Mouse (Mus musculus): ENCODE measurements around the gene Slfn8.
A peak's percentile ranks its signal among the peaks of the same experiment; 100 is the strongest.
"Not testable (repeated sequence)": the region's sequence is repeated elsewhere in the genome, so short reads cannot be mapped to it uniquely, and the experiment has no call there.

Gene Slfn8

GRCm38 (mm10) chr11:83020621-83021020, at the start of gene Slfn8:
Slfn8 (minus strand) TSS chr11:83020810.
- DNase-seq, result no peak

DNA sequence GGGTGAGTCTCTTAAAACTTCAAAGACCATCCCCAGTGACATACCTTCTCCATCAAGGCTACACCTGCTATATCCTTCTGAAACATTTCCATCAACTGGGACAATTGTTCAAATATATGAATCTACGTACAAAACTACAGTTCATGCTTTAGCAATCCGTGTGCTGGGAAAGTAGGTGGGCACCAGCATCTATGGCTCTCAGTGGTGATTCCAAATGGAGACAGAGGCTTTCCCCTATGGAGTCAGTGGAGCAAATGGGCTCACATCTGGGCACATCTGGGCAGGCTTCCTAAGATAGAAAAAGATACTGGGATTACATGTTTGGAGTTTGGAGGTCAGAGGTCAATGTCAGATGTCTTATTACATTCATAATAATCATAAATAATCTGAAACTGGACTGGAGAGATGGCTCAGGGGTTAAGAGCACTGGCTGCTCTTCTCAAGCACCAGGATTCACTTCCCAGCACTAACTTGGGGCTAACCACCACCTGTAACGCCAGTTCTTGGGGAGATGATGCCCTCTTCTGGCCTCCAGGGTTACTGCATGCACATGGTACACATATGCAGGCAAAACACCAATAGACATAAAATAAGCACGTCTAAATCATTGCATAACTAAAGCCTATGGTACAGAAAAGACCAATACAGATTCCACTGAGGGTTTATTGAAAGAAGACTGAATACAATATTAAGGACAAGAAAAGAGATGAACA, 47.5 kb upstream of the Slfn8 start:
- no peak for DNase-seq

GRCm38 (mm10) chr11:83066640-83067531, 46.3 kb upstream of the Slfn8 start:
- DNase-seq, result no peak

DNA sequence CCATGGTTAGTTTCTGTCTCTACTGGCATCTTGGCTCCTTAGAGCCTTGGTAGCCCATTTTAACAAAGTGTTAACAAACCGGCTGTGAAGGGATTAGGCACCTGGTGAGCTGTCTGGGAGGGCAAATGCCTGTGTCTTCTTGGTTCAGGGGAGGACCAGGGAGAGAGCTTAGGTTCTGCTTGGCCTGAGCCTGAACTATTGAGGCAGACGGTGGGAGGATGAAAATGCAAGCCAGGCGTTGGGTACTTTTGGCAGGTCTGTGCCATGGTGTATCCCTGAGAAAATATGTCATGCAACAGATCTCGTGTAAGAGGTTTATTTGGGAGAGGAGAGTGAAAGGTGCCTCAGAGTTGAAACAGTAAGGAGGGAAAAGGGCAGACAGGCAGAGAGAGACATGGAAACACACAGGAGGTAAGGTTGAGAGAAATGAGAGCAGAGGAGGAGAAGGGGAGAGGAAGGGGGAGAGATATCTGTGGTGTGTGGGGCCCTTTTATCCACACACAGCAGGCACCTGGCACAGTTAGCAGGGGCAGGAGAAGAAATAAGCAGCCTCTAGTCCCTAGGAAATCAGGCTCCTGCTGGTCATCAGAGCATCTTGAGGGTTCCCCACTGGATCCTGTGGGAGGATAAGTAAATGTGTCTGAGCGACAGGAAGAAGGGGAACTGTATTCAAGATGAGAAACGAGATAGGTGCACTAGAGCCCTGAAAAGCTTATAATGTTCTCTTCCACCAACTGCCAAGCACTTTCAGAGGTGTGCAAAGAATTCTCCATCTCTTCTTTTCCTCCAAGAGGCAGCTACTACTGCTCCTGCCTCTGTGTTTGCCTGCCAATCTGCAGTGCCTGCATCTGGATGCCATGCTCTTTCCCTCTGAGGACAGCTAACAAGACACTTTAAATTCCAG, 45.1 kb upstream of the Slfn8 start:
- DNase-seq, result no peak

DNA sequence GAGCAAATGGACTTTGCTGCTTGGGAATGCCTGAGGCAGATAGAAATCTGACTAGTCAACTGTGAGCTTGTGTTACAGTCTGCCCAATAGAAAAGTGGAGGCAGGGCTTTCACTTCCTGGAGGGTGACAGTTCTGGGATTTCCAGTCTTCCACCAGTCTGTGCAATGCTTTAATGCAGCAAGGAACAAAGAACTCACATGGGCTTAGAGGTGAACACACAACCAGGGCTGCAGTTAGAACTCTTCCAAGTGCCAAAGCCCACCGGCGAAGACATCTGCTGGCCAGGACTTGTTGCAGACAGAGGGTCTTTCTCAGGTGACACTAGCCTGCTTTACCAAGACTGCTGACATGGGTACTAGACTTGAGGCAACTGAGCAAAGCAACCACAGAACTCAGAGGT, 44.3 kb upstream of the Slfn8 start, which contains the start of gene Slfn2:
Slfn2 (plus strand) TSS at position 167 of the 400 bp plus-strand sequence.
- DNase-seq, result no peak

DNA sequence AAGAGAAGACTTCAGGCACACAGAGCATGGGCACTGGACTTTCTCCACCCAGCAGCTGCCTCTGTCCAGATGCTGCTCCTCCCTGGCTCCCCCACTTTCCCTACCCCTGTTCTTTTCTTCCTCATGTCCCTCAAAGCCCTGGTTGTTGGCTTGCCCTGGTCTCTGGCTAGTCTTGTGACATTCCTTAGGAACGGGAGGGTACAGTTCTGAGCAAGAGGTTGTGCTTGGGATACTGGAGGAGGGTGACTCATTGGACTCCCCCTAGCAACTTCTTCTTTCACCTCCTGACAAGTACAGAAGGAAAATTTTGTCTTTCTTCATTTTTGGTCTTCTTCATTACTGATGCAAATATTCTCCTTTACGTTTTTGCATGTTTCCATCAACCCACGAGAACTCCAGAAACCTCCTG, 43.3 kb upstream of the Slfn8 start:
- no peak for DNase-seq

- DNase-seq, result no peak
Measured at GRCm38 (mm10) chr11:83063126-83063525, 42.5 kb upstream of the Slfn8 start.

GRCm38 (mm10) chr11:83061806-83062205, 41.2 kb upstream of the Slfn8 start:
- DNase-seq, result no peak

GRCm38 (mm10) chr11:83060412-83061020, 39.9 kb upstream of the Slfn8 start:
- no peak for DNase-seq

- peak; percentile 23 to 26 for DNase-seq
Measured at GRCm38 (mm10) chr11:83057863-83058262, 37.3 kb upstream of the Slfn8 start.

- no peak for DNase-seq
Measured at GRCm38 (mm10) chr11:83045642-83046041, 25.0 kb upstream of the Slfn8 start.

GRCm38 (mm10) chr11:83043891-83044290, 23.3 kb upstream of the Slfn8 start:
- DNase-seq, result no peak

GRCm38 (mm10) chr11:83041000-83041399, 20.4 kb upstream of the Slfn8 start:
- no peak for DNase-seq

DNA sequence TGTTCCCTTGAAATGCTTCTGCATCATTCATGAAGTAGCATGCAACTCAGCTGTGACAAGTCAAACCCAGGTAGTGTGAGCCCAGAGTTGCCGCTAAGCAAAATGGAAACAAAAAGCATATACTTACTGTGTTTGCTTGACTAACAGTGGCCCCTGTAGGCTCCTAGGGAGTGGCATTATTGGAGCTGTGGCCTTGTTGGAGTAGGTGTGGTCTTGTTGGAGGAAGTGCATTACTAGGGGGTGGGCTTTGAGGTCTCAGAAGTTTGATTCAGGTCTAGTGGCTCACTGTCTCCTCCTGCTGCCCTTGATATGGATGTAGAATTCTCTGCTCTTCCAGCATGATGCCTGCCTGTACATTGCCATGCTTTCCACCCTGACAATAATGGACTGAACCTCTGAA, 19.7 kb upstream of the Slfn8 start:
- DNase-seq, result no peak

GRCm38 (mm10) chr11:83039796-83040195, 19.2 kb upstream of the Slfn8 start:
- DNase-seq, result no peak

DNA sequence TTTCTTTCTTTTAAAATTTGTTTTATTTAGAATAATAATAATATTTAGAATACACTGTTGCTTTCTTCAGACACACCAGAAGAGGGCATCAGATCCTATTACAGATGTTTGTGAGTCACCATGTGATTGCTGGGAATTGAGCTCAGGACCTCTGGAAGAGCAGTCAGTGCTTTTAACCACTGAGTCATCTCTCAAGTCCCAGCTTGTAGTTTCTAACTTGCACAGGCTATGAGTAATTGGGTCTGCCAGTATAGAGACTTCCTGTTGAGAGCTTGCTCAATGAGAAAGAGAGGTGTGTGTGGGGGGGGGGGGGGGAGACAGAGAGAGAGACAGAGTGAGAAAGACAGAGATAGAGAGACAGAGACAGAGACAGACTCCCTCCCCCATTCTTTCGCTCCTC, 18.5 kb upstream of the Slfn8 start:
- no peak for DNase-seq

DNA sequence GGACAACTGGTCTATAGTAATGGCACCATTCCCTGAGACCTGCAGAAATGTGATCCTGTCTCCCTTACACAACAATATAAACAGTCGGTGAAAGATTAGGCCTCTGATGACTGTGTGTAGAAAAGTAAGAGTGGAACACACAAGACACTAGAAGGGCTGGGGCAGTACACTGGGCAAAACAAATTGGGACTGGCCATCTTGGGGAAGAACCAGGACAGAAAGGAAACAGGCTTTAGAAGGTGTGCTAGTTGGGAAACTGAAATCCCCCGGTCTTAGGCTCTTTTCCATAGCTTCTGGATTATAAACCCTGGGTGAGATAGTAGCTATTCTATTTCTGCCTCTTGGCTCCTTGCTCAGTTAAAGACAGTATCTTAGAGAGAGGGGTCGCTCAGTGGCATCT, 18.1 kb upstream of the Slfn8 start:
- DNase-seq, result not testable (repeated sequence)

- not testable (repeated sequence) for DNase-seq
Measured at GRCm38 (mm10) chr11:83019561-83020519, 770 bp downstream of the Slfn8 start.

DNA sequence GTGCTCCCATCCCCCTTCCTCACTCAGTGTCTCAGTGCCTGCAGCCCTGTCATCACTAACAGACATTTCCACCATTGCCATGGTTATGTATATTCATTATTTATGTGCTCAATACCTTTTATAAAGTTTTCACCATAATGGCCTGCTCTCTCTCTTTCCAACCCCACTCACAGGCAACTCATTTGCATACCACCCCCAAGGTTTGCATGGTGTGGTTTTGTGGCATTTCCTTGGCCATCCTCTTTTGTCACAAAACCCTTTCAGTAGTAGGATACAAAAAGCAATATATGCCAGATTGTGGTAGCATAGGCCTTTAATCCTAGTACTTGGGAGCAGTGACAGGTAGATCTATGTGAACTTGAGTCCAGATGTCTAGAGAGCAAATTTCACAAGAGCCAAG, 4.5 kb downstream of the Slfn8 start:
- no peak for DNase-seq

DNA sequence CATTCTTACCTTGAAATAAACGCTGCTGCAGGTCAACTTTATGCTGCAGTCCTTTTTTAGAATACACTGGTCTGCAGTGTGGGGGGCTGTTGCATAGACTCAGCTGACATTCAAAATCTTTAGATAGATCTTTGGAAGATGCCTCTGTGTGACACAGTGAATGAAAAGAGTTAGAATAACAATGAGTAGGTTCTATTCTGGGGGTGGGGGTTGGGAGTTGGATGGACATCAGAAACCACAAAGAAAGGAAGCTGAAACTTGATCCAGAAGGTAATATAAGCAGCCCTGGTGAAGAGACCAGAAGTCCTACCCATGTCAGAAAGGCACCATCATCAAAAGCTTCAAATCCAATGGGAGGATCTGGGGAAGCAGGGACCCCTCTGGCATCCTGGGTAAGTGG, 7.3 kb downstream of the Slfn8 start:
- DNase-seq, result no peak

- DNase-seq, result peak; percentile 19 to 25
Measured at GRCm38 (mm10) chr11:82991469-82992166, 29.0 kb downstream of the Slfn8 start, which contains the start of gene Slfn9. Slfn9 (minus strand) TSS chr11:82991830.

All from cerebellum, postnatal 36 days (tissue).